Mouse (Mus musculus) cerebellum, postnatal 4 days (tissue): ENCODE measurements at regions not wholly inside any gene's neighbourhood (a gene's known extent, or its start where the extent isn't known, plus 50 kb on each side); places are given as distances from the start of the nearest gene placed in this dataset.

Source experiments
- DNase-seq, 2 experiments: peaks; one replicate each; pipeline ENCODE4 v3.0.0; 2022; ENCODE audit warnings: low spot score in 2 of 2, mixed read lengths in 1 of 2

DNA sequence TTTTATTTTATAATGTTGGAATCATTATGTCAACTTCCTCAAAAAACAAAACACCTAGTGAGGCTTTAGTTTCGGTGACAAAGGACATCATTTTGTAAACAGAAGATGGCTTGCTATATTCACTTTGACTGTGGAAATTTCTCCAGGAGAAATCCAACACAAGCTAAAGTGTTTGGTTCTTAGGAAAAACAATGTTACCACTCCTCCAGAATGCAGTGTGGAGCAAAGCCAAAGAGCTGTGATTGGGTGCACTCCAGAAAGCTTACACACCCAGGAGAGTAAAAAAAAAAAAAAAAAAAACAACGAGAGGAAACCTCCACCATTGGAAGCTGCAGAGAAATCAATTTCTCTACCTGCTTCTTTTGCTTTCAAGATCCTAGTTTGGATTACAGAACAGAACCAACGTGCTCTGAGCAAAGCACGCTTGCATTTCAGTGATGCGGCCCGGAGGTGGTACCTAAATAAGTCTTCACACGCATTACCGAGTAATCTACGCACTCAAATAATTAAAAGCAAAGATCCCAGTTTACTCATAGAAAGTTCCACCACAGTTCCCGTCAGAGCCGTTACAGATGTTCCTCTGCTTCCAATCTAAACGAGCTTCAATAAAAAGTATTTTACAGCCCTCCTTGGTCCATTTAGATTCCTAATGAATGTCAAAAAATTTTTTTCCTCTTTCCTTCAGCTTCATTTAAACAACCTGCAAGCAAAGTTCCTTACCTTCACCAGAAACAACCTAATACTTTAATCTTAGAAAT is 199.5 kb upstream of the Gk2 start:
- DNase-seq, result no peak

DNA sequence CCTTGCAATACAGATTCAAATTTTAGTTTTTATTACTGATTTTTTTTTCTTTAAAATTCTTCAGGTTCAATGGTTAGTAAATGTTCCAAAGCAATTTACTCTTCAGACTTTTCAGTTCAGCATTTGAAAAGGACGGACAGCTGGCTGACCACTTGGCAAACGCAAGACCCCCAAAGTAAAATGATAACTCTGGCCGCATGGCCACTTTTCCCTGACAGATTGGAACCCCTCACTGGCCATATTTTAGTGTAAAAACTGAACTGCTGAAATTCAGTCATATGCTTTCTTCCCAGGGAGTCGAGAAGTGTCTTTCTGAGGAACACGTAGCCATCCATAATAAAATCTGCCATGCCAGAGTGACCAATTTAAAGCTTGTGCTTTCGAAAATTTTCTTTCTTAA is 198.4 kb upstream of the Gk2 start:
- no peak for DNase-seq

- DNase-seq, result no peak
These were observed 197.6 kb upstream of the Gk2 start for GRCm38 (mm10) chr5:97654414-97654813.

GRCm38 (mm10) chr5:97642251-97642650 is 185.4 kb upstream of the Gk2 start:
- DNase-seq, result no peak

- no peak for DNase-seq
These were observed 184.8 kb upstream of the Gk2 start for GRCm38 (mm10) chr5:97641646-97642045.

DNA sequence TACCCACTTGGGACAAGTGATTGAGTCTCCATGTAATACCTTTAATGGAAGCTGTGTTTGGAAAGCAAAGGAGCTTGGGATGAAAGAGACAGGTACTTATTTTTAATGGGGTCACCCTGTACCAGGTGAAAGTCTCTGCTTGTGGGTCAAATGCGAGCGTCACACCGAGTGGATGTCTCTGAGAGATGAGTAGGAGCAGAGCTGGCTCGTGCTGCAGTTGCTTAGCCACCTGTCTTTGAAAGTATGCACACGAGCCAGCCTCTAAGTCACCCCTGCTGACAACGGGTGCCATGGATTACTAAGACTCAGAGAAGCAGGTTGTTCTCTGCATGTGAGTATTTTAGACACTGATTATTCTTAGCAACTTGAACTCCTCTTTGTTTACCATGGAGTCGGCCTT is 179.5 kb upstream of the Gk2 start:
- no peak for DNase-seq

GRCm38 (mm10) chr5:97633766-97634165 is 176.9 kb upstream of the Gk2 start:
- no peak for DNase-seq

- DNase-seq, result no peak
These were observed 176.0 kb upstream of the Gk2 start for GRCm38 (mm10) chr5:97632791-97633190.

- DNase-seq, result no peak
These were observed 168.4 kb upstream of the Gk2 start for GRCm38 (mm10) chr5:97625200-97625599.

GRCm38 (mm10) chr5:97619890-97620289 is 163.1 kb upstream of the Gk2 start:
- DNase-seq, result no peak

DNA sequence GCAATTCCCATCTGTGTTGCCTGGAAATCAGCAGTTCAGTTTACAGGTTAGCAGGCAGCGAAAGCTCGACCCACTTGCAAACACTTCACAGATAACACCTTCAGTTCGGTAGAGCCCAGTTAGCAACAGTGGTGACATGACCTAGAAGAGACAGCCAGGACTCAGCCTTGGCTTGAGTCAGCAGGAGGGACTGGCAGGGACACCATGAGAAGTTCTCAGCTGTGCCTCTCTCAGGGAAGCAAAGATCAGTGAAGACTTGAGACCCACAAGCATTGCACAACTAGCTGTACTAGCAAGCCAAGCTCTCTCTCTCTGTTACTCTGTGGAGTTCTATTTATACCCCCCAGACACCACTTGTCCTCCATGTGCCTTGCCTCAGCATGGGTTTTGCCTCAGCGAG is 161.6 kb upstream of the Gk2 start:
- DNase-seq, result no peak

DNA sequence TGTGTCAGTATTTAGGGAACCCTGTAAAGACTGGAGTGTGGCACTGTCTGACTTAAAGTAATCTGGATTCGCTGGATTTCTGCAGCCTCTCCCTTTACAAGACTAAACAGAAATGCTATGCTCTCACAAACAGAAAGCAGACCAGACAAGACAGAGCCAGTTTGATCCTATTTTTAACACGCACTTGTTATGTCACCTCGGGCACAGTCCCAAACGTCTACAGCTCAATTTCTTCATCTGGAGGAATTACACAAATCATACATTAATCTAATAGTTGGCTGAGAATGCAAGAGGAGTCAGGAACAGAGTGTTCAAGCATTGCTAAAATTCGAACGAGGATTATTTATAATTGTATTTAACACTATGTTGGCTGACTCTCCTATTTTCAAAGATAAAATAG is 145.4 kb upstream of the Gk2 start:
- DNase-seq, result no peak

- no peak for DNase-seq
These were observed 144.6 kb upstream of the Gk2 start for GRCm38 (mm10) chr5:97601384-97601783.

GRCm38 (mm10) chr5:97598741-97599140 is 141.9 kb upstream of the Gk2 start:
- no peak for DNase-seq

GRCm38 (mm10) chr5:97595916-97596315 is 139.1 kb upstream of the Gk2 start:
- DNase-seq, result peak in 1 of 2 experiments; percentile 32

DNA sequence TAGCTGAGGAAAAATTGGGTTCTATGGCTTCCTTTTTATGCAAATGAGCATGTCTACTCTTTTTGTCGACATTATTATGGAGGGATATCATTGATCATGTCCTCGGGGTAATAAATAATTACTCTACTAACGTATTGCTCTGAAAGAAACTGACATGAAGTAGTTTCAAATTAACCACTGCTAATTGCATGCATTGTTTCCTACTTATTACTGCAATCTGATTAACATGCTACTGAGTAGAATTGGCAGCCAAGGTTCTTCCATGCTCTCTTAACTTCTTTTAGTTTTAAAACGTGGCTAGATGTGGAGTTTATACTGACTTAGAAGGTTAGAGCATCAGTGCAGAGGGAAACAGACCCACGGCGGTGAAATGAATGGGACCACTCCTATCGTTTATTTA is 137.3 kb upstream of the Gk2 start:
- DNase-seq, result no peak

DNA sequence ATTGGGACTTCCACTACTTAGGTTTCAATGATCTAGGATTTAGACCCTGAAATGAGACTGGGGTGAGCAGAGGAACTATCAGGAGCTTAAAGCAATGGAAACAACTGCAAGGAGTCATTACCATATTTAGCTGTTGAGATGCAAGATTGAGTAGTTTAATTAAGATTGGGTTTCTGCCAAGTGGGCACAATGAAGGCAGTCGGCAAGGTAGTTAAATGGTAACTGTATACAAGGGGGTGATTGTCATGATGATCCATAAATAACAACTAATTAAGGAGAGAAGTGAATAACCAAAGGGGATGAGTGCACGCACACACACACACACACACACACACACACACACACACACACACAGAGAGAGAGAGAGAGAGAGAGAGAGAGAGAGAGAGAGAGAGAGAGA is 125.7 kb upstream of the Gk2 start:
- DNase-seq, result no peak

GRCm38 (mm10) chr5:97565486-97565885 is 108.7 kb upstream of the Gk2 start:
- DNase-seq, result no peak

- DNase-seq, result no peak
These were observed 106.9 kb upstream of the Gk2 start for GRCm38 (mm10) chr5:97563724-97564123.

DNA sequence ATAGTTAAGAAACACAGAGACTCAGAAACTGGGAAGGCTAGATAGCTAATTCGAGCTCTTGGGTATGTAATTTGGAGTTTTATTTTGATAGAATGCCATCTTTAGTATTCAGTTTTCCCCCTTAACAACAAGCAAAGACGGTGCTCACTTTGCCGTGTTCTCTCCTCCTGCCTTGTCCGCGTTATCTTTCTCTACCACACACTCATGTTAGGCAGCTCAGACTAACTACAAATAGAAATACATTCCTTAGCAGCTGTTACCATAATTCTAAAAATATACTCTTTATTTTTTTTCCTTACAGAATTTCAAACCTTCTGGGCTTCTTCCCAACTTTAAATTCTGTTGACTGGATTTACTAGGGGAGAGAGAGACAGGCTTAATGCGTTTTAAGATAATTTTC is 97.5 kb upstream of the Gk2 start:
- DNase-seq, result no peak

DNA sequence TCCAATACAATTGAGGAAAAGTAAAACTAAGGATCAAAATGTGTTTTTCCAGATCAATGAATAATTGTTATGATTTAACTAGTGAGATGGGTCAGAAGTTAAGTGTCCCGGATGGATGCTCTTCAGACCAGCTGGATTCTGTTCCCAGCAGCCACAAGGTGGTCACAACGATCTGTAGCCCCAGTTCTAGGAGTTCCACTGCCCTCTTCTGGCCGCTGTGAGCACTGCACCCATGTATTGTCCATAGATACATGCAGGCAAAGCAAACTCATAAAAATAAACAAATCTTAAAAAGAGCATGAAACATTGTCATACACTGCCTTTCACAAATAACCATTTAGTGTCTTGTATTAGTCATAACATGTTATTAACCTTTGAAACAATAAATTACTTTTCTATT is 96.3 kb upstream of the Gk2 start:
- peak in 1 of 2 experiments; percentile 8 for DNase-seq

- no peak for DNase-seq
These were observed 80.9 kb upstream of the Gk2 start for GRCm38 (mm10) chr5:97537492-97538257.

GRCm38 (mm10) chr5:97533733-97534132 is 76.9 kb upstream of the Gk2 start:
- no peak for DNase-seq
